Mouse (Mus musculus) midbrain, embryonic 10.5 days (tissue): ENCODE measurements around the gene Itsn2. TPM values are rescaled to one million over a fixed set of nuclear protein-coding genes. Genes with fewer than 3 reads are reported as not detected.

Source experiments
- DNase-seq: peaks from one replicate; pipeline ENCODE4 v3.0.0-alpha.2; 2017; ENCODE audit warnings: low spot score
- H3K27ac ChIP-seq: fragments of 300-500 bp; sonication (generic); replicated peaks from 2 replicates; pipeline ENCODE4 v1.5.1; 2016; ENCODE audit warnings: mild to moderate bottlenecking
- H3K27me3 ChIP-seq: fragments of 300-500 bp; sonication (generic); 2 replicates; pipeline ENCODE4 v1.6.1; 2016; ENCODE audit warnings: low read depth, mild to moderate bottlenecking; ENCODE audit not compliant: poor library complexity, severe bottlenecking
- H3K36me3 ChIP-seq: fragments of 300-500 bp; sonication (generic); 2 replicates; pipeline ENCODE4 v1.6.1; 2016; ENCODE audit warnings: mild to moderate bottlenecking, moderate library complexity
- H3K4me1 ChIP-seq: fragments of 300-500 bp; sonication (generic); 2 replicates; pipeline ENCODE4 v1.6.1; 2016
- H3K4me3 ChIP-seq: fragments of 300-500 bp; sonication (generic); 2 replicates; pipeline ENCODE4 v1.5.1; 2016; ENCODE audit warnings: mild to moderate bottlenecking, moderate library complexity
- H3K9me3 ChIP-seq: fragments of 300-500 bp; sonication (generic); replicated peaks from 2 replicates; pipeline ENCODE4 v1.6.1; 2016; ENCODE audit warnings: mild to moderate bottlenecking
- WGBS: fragments of 180-500 bp; shearing (Covaris S2); methylation state at CpG from one replicate; pipeline ENCODE4 v1.1.7; 2016; 5-methylcytosine and 5-hydroxymethylcytosine counted together
- polyA plus RNA-seq: library from polyadenylated mRNA; unstranded; fragments of >200 nt; fragmentation: Nextera tagmentation; extraction: Ambion mirVana; gene quantifications from 2 replicates; pipeline ENCODE4 v1.2.1, GENCODE M21; 2016

The Itsn2 gene
- polyA plus RNA-seq, 1 experiment from 2014 or later: 13.3 TPM

DNA sequence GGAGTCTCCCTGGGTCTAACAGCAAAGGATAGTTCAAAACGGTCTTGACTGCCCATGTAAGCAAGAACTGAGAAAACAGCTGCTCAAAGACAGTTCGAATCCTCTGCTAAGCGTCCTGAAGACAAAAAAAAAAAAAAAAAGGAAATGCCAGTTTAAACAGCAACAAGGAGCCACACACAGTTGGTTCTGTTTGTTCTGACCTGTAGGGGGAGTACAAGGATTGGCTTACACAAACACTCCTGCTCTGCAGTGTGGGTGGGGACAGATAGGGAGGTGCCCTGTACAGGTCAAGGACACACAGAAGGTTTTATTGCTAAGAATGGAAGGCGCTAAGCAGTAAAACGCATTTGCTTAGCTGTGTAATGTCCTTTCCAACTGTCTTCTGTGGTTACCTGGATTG lies 20.6 kb upstream of the Itsn2 start:
- no peak overlapping the region for H3K4me3 ChIP-seq
- no peaks in the 10 kb centered on the region for H3K9me3 ChIP-seq
- no peaks in the 10 kb centered on the region for H3K4me1 ChIP-seq
- 41% methylated on average over 5 of the region's 5 CpGs for WGBS
- no peaks in the 10 kb centered on the region for H3K27me3 ChIP-seq
- no peak overlapping the region for H3K27ac ChIP-seq
- DNase-seq: no peak
- no peaks in the 10 kb centered on the region for H3K36me3 ChIP-seq

DNA sequence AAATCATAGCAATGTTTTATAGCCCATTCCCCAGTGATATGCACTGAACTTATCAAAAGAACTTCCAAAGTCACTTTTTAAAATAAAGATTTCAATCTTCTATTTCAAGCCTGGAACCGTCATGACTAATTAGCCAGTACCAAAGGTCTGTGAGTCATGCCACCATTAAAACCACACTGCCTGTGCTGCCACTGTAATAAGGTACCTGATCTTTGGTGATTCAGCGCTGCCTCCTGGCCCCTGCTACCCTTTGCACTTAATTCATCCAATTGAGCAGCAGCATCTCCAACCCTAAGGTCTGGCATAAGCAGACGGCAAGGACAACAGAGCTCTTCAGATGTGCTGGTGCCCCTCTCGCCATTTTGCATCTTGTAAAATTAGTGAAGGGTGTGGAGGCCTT lies 18.4 kb upstream of the Itsn2 start:
- H3K9me3 ChIP-seq: no peaks in the 10 kb centered on the region
- WGBS: 83% methylated on average over 4 of the region's 4 CpGs
- H3K4me3 ChIP-seq: no peak overlapping the region
- H3K4me1 ChIP-seq: no peaks in the 10 kb centered on the region
- no peak overlapping the region for H3K27ac ChIP-seq
- H3K36me3 ChIP-seq: no peaks in the 10 kb centered on the region
- H3K27me3 ChIP-seq: no peaks in the 10 kb centered on the region
- no peak for DNase-seq

DNA sequence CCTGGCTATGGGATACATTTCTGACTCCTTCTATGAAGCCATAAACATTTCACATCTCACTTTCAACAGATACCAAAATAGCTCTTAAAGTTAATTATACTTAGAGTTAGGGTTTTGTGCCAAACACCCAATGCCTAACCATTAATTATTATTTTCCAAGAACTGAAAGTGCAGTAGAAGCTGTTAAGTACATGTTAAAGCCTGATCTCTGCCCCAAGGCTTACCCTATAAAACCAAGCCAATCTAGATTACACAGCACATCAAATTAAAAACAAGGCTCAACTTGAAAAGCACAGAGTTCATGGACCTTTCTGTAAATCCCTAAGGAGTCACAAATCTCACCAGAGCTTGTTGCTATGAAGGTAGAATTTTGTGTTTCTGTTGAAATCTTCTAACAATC lies 10.1 kb upstream of the Itsn2 start:
- Histone ChIP-seq H3K4me3 (no peak overlapping the region), H3K9me3 (no peaks in the 10 kb centered on the region), H3K4me1 (no peaks in the 10 kb centered on the region), H3K27ac (no peak overlapping the region), H3K36me3 (no peaks in the 10 kb centered on the region), H3K27me3 (no peaks in the 10 kb centered on the region)
- no peak for DNase-seq

DNA sequence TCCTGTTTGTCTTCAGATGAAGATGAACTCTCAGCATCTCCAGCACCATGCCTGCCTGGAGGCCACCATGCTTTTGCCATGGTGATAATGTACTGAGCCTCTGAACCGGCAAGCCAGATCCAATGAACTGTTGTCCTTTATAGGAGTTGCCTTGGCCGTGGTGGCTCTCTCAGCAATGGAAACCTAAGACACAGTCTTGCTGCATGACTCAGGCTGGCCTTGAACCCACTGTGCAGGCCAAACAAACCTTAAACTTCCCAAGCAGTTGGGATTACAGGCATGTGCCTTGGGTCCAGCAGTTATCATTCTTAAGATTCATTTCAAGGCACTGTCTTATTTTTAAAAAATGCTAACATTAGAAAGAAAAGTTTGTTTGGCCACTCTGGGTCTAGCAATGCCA lies 4.6 kb upstream of the Itsn2 start:
- no peak overlapping the region for H3K4me3 ChIP-seq
- 82% methylated on average over 2 of the region's 2 CpGs for WGBS
- no peaks in the 10 kb centered on the region for H3K36me3 ChIP-seq
- no peak overlapping the region for H3K27ac ChIP-seq
- DNase-seq: no peak
- H3K27me3 ChIP-seq: peaks cover 12% of the 10 kb centered on the region
- H3K9me3 ChIP-seq: no peaks in the 10 kb centered on the region
- peaks cover 7% of the 10 kb centered on the region for H3K4me1 ChIP-seq

DNA sequence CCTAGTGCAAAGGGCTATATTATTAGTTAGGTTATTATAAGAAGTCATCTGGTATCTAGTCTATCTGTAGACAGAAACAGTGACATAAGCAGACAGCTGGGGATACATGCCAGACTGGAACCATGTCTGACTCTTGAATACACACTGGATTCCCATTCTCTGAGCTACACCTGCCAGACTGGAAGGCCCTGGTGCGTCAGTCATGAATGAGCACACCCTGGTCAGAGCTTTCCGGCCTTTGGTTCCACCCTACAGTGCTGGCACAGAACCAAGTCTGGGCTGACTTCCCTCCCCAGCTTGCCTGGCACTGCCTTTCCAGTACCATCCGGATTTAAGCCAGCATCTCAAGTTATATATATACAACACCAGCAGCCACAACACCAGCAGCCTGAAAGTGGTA lies 3.8 kb upstream of the Itsn2 start:
- no peak overlapping the region for H3K27ac ChIP-seq
- no peaks in the 10 kb centered on the region for H3K36me3 ChIP-seq
- peaks cover 10% of the 10 kb centered on the region for H3K4me1 ChIP-seq
- DNase-seq: no peak
- no peaks in the 10 kb centered on the region for H3K9me3 ChIP-seq
- peaks cover 14% of the 10 kb centered on the region for H3K27me3 ChIP-seq
- WGBS: 89% methylated on average over 3 of the region's 3 CpGs
- H3K4me3 ChIP-seq: no peak overlapping the region

DNA sequence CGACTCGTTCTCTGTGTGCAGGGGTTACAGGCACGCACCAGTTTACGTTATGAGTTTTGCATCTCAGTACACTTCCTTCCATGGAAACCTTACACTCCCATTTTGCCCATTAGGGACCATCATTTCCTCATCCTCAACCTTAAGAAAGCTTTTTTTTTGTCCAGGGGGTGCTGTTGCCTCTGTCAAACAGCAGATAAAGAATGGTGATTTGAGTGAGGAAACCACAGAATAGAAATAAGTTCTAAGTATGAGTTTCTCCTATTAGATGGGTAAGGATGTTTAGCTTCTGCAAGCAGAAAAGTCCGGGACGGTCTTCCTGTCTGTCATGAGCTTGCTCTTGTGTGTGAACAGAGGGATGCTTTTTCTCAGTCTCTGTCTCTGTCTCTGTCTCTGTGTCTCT lies 413 bp upstream of the Itsn2 start:
- no peak for DNase-seq
- no peaks in the 10 kb centered on the region for H3K9me3 ChIP-seq
- peak overlapping the region; percentile 82 for H3K4me3 ChIP-seq
- H3K36me3 ChIP-seq: no peaks in the 10 kb centered on the region
- H3K4me1 ChIP-seq: peaks cover 17% of the 10 kb centered on the region
- peaks cover 22% of the 10 kb centered on the region for H3K27me3 ChIP-seq
- peak overlapping the region; percentile 89 for H3K27ac ChIP-seq
- 75% methylated on average over 6 of the region's 6 CpGs for WGBS

DNA sequence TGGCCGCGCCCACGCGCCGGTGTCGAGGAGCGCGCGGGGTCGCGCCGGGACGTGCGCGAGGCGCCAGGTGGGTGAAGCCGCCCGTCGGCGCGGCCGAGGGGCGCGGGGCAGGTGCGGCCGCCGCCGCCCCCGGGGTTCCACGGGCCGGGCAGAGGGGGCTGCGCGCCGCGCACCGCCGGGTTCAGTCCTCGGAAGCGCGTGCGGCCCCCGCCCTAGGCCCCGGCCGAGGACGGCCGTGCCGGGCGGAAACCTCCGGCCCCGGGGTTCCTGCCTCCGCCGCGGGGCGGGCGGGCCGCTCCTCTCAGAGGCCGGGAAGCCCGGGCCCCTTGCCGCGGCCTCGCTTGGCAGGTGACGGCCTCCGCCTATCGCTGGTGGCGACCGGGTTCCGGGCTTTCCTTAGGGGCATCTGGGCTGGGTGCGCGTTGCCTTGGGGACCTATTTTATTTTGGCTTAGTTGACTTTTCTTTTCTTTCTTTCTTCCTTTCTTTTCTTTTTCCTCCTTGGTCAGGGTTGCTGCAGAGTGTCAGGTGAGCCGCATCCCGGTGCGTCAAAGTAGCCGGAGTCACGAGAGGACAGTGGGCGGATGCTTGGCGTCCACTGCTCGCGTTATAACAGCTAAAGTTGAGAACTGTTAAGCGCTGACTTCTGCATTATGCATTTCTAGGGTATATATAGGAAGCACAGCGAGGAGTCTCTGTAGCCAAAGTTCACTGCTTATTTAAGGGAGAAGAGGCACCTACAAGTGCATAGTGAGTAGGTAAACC lies 910 bp downstream of the Itsn2 start:
- H3K4me1 ChIP-seq: peaks cover 17% of the 10 kb centered on the region
- H3K27me3 ChIP-seq: peaks cover 22% of the 10 kb centered on the region
- no peaks in the 10 kb centered on the region for H3K36me3 ChIP-seq
- 1% methylated on average over 79 of the region's 80 CpGs for WGBS
- H3K9me3 ChIP-seq: no peaks in the 10 kb centered on the region
- H3K4me3 ChIP-seq: peak overlapping the region; percentile 82
- DNase-seq: peak; percentile 48
- peak overlapping the region; percentile 89 for H3K27ac ChIP-seq

DNA sequence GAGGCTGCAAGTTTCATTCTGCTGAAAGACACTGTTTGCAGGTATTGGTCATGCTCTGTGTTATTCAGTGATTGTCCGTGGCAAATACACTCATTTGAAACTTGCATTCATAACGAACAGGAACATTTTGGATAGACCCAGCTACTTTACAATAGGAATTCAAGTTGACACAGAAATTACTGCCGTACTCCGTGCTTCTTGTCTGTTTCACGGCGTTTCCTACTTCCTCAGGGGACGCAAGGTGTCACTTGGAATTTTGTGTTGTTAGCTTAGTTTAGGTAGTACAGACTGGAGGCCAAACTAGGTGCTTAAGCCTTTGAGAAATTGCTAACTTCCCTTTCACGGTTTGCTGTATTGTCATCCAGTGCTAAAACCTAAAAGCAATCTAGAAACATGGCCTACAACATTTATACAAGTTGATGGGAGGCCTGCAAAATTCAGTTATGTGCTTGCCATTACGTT lies 1.5 kb downstream of the Itsn2 start:
- no peak for DNase-seq

DNA sequence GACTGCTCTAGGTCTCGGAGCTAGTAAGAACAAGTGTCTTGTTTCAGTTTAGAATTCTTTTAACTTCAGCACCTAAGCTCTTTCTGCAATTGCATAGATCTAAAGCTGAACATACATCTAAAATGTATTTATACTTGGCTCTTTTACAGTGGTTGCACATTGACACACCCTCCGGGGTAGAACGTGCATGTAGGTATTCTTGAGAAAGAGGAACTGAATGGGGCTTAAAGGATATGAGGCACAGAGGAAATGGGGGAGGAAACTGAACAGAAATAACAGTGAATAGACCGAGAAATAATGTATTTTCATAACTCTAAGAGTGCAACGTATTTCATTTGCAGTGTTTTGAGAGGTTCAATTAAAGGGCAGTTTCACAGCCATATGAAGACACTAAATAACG lies 2.6 kb downstream of the Itsn2 start:
- Histone ChIP-seq H3K27me3 (peaks cover 22% of the 10 kb centered on the region), H3K4me3 (no peak overlapping the region), H3K27ac (no peak overlapping the region), H3K36me3 (no peaks in the 10 kb centered on the region), H3K4me1 (peaks cover 20% of the 10 kb centered on the region), H3K9me3 (no peaks in the 10 kb centered on the region)
- WGBS: 87% methylated on average over 6 of the region's 6 CpGs
- no peak for DNase-seq

More for the DNA sequence above, 1.5 kb downstream of the Itsn2 start:
- H3K27ac ChIP-seq: no peak overlapping the region
- H3K4me1 ChIP-seq: peaks cover 17% of the 10 kb centered on the region
- 72% methylated on average over 9 of the region's 9 CpGs for WGBS
- H3K27me3 ChIP-seq: peaks cover 22% of the 10 kb centered on the region
- no peaks in the 10 kb centered on the region for H3K9me3 ChIP-seq
- H3K4me3 ChIP-seq: peak overlapping the region; percentile 82
- no peaks in the 10 kb centered on the region for H3K36me3 ChIP-seq

DNA sequence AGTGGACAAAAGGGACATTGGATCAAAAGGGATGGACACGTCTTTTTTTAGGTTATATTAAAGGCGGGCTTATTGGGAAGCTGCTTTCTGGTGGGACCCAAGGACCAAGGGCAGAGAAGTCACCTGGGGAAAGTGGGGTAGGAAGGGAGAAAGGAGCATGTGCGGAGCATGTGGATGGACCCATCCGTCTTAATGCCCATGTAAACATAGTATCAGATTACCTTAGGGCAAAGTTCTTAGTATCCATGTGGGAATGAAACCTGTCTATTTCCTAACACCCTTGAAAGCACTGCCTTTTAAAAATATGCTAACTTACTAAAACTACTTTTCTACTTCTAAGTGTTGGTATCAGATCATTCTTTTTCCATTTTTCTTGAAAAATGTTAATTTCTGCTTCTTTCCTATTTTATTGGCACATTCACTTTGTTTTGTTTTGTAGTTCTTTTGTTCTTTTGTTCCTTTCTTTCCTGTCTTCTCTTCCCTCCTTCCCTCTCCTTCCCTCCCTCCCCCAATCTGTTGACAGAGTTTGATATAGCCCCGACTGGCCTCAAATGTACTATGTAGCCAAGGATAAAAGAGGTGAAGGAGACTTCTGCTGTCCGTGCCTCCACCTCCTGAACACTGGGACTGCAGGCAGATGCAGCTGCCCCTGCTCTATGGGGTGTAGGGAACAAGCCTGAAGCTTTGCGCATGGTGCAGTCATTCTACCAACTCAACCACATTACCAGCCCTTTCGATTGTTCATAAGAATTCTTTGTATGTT lies 6.4 kb downstream of the Itsn2 start:
- Histone ChIP-seq H3K36me3 (no peaks in the 10 kb centered on the region), H3K4me1 (peaks cover 7% of the 10 kb centered on the region), H3K4me3 (no peak overlapping the region), H3K9me3 (no peaks in the 10 kb centered on the region), H3K27me3 (peaks cover 6% of the 10 kb centered on the region), H3K27ac (no peak overlapping the region)
- 64% methylated on average over 8 of the region's 8 CpGs for WGBS
- DNase-seq: no peak

DNA sequence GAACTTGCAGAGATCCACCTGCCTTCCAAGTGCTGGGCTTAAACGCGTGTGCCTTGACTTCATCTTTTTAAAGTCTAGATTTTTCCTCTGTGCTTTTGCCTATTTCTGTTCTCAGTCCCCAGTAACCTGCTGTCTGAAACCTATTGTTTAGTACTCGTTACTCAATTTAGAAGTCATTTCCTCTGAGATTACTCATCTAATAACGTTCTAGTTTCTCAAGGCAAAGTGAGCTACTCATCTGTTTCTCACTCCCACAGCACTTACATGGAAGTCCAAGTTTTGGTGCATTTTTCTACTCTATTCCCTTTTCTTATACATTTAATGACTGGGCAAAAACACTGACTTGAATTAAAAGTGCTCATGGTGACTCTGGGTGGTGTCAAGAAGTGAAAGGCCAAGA lies 7.3 kb downstream of the Itsn2 start:
- peaks cover 3% of the 10 kb centered on the region; the same call in 1 of the 2 replicates for H3K4me1 ChIP-seq
- H3K4me3 ChIP-seq: no peak overlapping the region
- no peak for DNase-seq
- no peaks in the 10 kb centered on the region for H3K9me3 ChIP-seq
- no peak overlapping the region for H3K27ac ChIP-seq
- no peaks in the 10 kb centered on the region for H3K27me3 ChIP-seq
- 83% methylated on average over 4 of the region's 4 CpGs for WGBS
- H3K36me3 ChIP-seq: no peaks in the 10 kb centered on the region

DNA sequence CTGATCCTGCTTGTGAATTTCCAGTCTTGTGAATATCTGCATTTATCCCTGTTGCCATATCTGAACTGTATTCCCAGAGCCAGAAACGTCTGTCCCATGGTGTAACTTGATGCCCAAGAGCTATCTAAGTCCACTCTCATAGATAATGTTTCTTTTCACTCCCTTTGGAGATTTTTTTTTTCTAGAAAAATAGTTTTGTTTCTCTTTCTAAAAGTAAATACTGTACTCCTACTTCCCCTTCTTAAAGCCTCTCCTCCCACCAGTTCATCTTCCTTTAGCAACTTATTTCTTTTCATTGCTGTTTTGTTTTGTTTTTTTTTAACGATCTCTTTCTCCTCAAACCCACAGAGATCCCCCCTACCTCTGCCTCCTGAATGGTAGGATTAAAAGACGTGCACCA lies 14.2 kb downstream of the Itsn2 start:
- no peak overlapping the region for H3K27ac ChIP-seq
- WGBS: 49% methylated on average over 3 of the region's 3 CpGs

DNA sequence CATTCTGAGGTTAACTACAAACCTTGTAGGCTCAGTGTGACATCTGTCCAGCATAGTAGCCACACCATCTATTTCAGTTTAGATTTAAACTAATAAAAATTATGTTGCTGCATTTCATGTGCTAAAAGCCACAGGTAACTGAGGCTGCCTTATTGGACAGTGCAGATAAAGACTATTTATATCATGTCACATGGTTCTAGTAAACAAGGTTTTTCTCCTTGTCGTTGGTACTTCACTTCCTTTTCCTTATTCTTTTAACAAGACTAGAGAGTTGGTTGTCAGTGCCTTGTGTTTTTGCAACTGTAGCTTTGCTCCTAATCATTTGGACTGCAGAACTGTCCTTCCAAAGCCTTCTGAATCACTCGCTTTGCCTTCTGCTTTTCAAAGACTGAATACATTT lies 22.3 kb downstream of the Itsn2 start:
- DNase-seq: no peak
- H3K9me3 ChIP-seq: no peaks in the 10 kb centered on the region
- H3K27me3 ChIP-seq: no peaks in the 10 kb centered on the region
- H3K4me3 ChIP-seq: no peak overlapping the region
- H3K4me1 ChIP-seq: no peaks in the 10 kb centered on the region
- no peak overlapping the region for H3K27ac ChIP-seq
- WGBS: 81% methylated on average over 2 of the region's 2 CpGs
- H3K36me3 ChIP-seq: no peaks in the 10 kb centered on the region

More for the DNA sequence above, 14.2 kb downstream of the Itsn2 start:
- no peaks in the 10 kb centered on the region for H3K9me3 ChIP-seq
- no peak for DNase-seq
- H3K4me3 ChIP-seq: no peak overlapping the region
- no peaks in the 10 kb centered on the region for H3K27me3 ChIP-seq
- 0 out of 2 replicates have a peak, but pooled peaks cover 4% of the 10 kb centered on the region for H3K4me1 ChIP-seq
- H3K36me3 ChIP-seq: no peaks in the 10 kb centered on the region
